Mouse (Mus musculus) Patski (cell line): ENCODE data around the gene Fbxo10. TPM values are rescaled to one million over a fixed set of nuclear protein-coding genes. Genes with fewer than 3 reads are reported as not detected.
A peak's percentile ranks its signal among the peaks of the same experiment; 100 is the strongest.

Experiments used
- ATAC-seq: fragments of 100-300 bp; one replicate; pipeline ENCODE4 v1.8.0; 2021
- CTCF ChIA-PET: fragments of 350-600 bp; sonication (Branson Sonifier 250); formaldehyde crosslinking; loops from one replicate; lab custom pipeline; 2022; ENCODE audit warnings: inconsistent platforms; lab: Charles Lee
- POLR2A ChIA-PET: fragments of 350-600 bp; sonication (Branson Sonifier 250); formaldehyde crosslinking; loops from one replicate; lab custom pipeline; 2022; ENCODE audit warnings: antibody characterized with exemption, inconsistent platforms; lab: Charles Lee
- DNase-seq: peaks from one replicate; pipeline ENCODE4 v3.0.0-alpha.2; 2011; ENCODE audit warnings: low read depth, low spot score
- H3K27me3 ChIP-seq: fragments of 371-371 bp; one replicate; pipeline ENCODE4 v1.5.1; 2021
- CTCF ChIP-seq: fragments of 100-300 bp; IDR thresholded peaks from one replicate; pipeline ENCODE4 v1.5.1; 2021
- in situ Hi-C: fragments of 300-500 bp; cut with MboI; formaldehyde crosslinking; loops from 3 replicates; pipeline ENCODE4 v1.11.1; 2018; ENCODE audit warnings: low pct_unique_long_range_greater_than_20kb, mixed read lengths
- polyA plus RNA-seq: library from polyadenylated mRNA; unstranded; gene quantifications from one replicate; pipeline ENCODE4 v1.2.3, GENCODE M21; 2021

The Fbxo10 gene
- polyA plus RNA-seq, 1 experiment from 2014 or later, result 7.6 TPM

GRCm38 (mm10) chr4:45032586-45032985 is 51.8 kb downstream of the Fbxo10 start:
- CTCF ChIA-PET, result no interaction called here
- no peaks in the 10 kb centered on the region for H3K27me3 ChIP-seq
- in situ Hi-C loops, result loop anchor here (5.0 kb wide), 1 partner anchor 35 kb away; no protein-coding TSS in a partner anchor
- DNase-seq (no peak), ATAC-seq (no peak)
- POLR2A ChIA-PET, result no interaction called here
- no peak for TF ChIP-seq CTCF

GRCm38 (mm10) chr4:45026459-45026858 is 57.9 kb downstream of the Fbxo10 start:
- TF ChIP-seq CTCF, result no peak
- ChIA-PET CTCF (no interaction called here), POLR2A (no interaction called here)
- in situ Hi-C loops, result no loop called here
- ATAC-seq (no peak), DNase-seq (no peak)
- no peaks in the 10 kb centered on the region for H3K27me3 ChIP-seq

- in situ Hi-C loops, result loop anchor here (5.0 to 10.0 kb wide), 2 partner anchors 263 to 516 kb away; partner anchors contain the start of gene Shb
- no peak for DNase-seq
- no peak for ATAC-seq
- no peaks in the 10 kb centered on the region for H3K27me3 ChIP-seq
- ChIA-PET POLR2A (no interaction called here), CTCF (no interaction called here)
- no peak for TF ChIP-seq CTCF
These were observed 65.4 kb downstream of the Fbxo10 start for GRCm38 (mm10) chr4:45019009-45019408.

GRCm38 (mm10) chr4:45018452-45018980 is 65.9 kb downstream of the Fbxo10 start, which contains the start of gene Polr1e:
Gene Polr1e, plus strand, starts transcription at chr4:45018583.
- POLR2A ChIA-PET, result no interaction called here
- H3K27me3 ChIP-seq, result no peaks in the 10 kb centered on the region
- CTCF ChIA-PET, result interaction anchor here (1.0 kb wide), 1 partner anchor 37 kb away, joined by 4 read pairs; the partner anchor contains the start of gene Grhpr
- peak; percentile 85 for ATAC-seq
- peak; percentile 28 for DNase-seq
- no peak for TF ChIP-seq CTCF
- in situ Hi-C loops, result loop anchor here (5.0 to 10.0 kb wide), 2 partner anchors 264 to 516 kb away; partner anchors contain the start of gene Shb

GRCm38 (mm10) chr4:45015615-45016014 is 68.8 kb downstream of the Fbxo10 start:
- DNase-seq, result no peak
- ChIA-PET CTCF (no interaction called here), POLR2A (no interaction called here)
- TF ChIP-seq CTCF, result no peak
- H3K27me3 ChIP-seq, result no peaks in the 10 kb centered on the region
- in situ Hi-C loops, result loop anchor here (5.0 to 10.0 kb wide), 2 partner anchors 267 to 519 kb away; partner anchors contain the start of gene Shb
- ATAC-seq, result no peak

GRCm38 (mm10) chr4:45013537-45013936 is 70.9 kb downstream of the Fbxo10 start:
- CTCF ChIA-PET, result interaction anchor here (1.6 to 2.9 kb wide), 2 partner anchors 26 to 40 kb away, joined by 3 to 9 read pairs; no protein-coding TSS in a partner anchor
- TF ChIP-seq CTCF, result no peak
- no peaks in the 10 kb centered on the region for H3K27me3 ChIP-seq
- in situ Hi-C loops, result loop anchor here (5.0 to 10.0 kb wide), 2 partner anchors 41 to 521 kb away; partner anchors contain the start of gene Shb
- POLR2A ChIA-PET, result interaction anchor here (1.0 kb wide), 1 partner anchor 32 kb away, joined by 3 read pairs; the partner anchor contains the start of gene Grhpr
- no peak for ATAC-seq
- no peak for DNase-seq

GRCm38 (mm10) chr4:45013031-45013431 is 71.4 kb downstream of the Fbxo10 start:
- in situ Hi-C loops, result loop anchor here (5.0 to 10.0 kb wide), 2 partner anchors 41 to 522 kb away; partner anchors contain the start of gene Shb
- ChIA-PET POLR2A (interaction anchor here (1.0 kb wide), 1 partner anchor 32 kb away, joined by 3 read pairs; the partner anchor contains the start of gene Grhpr), CTCF (interaction anchor here (1.6 to 2.9 kb wide), 2 partner anchors 26 to 40 kb away, joined by 3 to 9 read pairs; no protein-coding TSS in a partner anchor)
- DNase-seq (no peak), ATAC-seq (no peak)
- no peaks in the 10 kb centered on the region for H3K27me3 ChIP-seq
- no peak for TF ChIP-seq CTCF

GRCm38 (mm10) chr4:45012105-45012975 is 72.1 kb downstream of the Fbxo10 start, which contains the start of gene Zbtb5:
Gene Zbtb5, minus strand, starts transcription at chr4:45012412.
- CTCF ChIA-PET, result interaction anchor here (1.6 to 2.9 kb wide), 2 partner anchors 25 to 39 kb away, joined by 3 to 9 read pairs; no protein-coding TSS in a partner anchor
- in situ Hi-C loops, result loop anchor here (5.0 to 10.0 kb wide), 2 partner anchors 40 to 522 kb away; partner anchors contain the start of gene Shb
- peak; percentile 95 for ATAC-seq
- POLR2A ChIA-PET, result interaction anchor here (1.0 kb wide), 1 partner anchor 22 kb away, joined by 3 read pairs; no protein-coding TSS in a partner anchor
- peak; percentile 100 for DNase-seq
- no peak for TF ChIP-seq CTCF
- H3K27me3 ChIP-seq, result no peaks in the 10 kb centered on the region

- ChIA-PET CTCF (interaction anchor here (2.9 kb wide), 1 partner anchor 38 kb away, joined by 9 read pairs; no protein-coding TSS in a partner anchor), POLR2A (interaction anchor here (1.0 kb wide), 1 partner anchor 22 kb away, joined by 3 read pairs; no protein-coding TSS in a partner anchor)
- TF ChIP-seq CTCF, result no peak
- H3K27me3 ChIP-seq, result no peaks in the 10 kb centered on the region
- in situ Hi-C loops, result loop anchor here (5.0 to 10.0 kb wide), 2 partner anchors 39 to 523 kb away; partner anchors contain the start of gene Shb
- no peak for DNase-seq
- peak; percentile 52 for ATAC-seq
These were observed 72.8 kb downstream of the Fbxo10 start for GRCm38 (mm10) chr4:45011581-45012104.
